ENCODE assay signal across 20 mouse cellular contexts in the genomic region with DNA sequence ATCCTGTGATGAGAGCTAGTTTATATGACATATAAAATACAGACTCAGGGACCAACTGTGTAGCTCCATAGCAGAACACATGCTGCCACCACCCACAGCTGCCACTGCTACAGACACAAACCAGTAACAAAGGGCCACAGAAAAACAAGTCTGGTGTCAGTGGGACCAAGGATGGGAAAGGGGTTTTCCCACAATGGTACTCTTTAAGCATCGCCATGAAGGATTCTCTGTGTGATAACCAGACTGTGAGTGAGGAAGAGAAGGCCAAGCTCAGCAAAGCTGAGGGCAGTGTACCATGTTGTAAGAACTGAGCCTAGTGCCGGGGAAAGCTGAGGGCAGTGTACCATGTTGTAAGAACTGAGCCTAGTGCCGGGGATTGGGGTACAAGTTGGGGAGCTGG. TPM values are rescaled to one million over a fixed set of nuclear protein-coding genes. Genes with fewer than 3 reads are reported as not detected.
A peak's percentile ranks its signal among the peaks of the same experiment; 100 is the strongest.
DNase-seq lines count a peak whose midpoint lies in the region; ATAC-seq and TF ChIP-seq lines count a peak whose summit lies in the region.
"Had no signal": no experiment of that assay in that cellular context is flagged by ENCODE, and none has a peak within 500 bp of the region (broad histone marks: within the 10 kb centered on the region; RNA-seq: fewer than 3 reads in every experiment).

No protein-coding gene starts in this region.

- peaks cover 15% of the 10 kb centered on the region for H3K4me1 ChIP-seq in liver, embryonic 12.5 days
- no peaks in the 10 kb centered on the region; the same call in 1 of the 2 replicates for H3K4me1 ChIP-seq in liver, embryonic 11.5 days (replicated peaks; ENCODE audit: control insufficient read depth, insufficient read depth, low read length)
- H3K4me1 ChIP-seq in forebrain, embryonic 12.5 days = no peaks in the 10 kb centered on the region
- H3K4me1 ChIP-seq: embryonic facial prominence, embryonic 15.5 days; forebrain, embryonic 10.5 days; forebrain, embryonic 15.5 days; hindbrain, embryonic 10.5 days had no signal

- H3K9me3 ChIP-seq in liver, embryonic 12.5 days (replicated peaks) = no peaks in the 10 kb centered on the region
- no peaks in the 10 kb centered on the region for H3K9me3 ChIP-seq in liver, embryonic 11.5 days (ENCODE audit: control insufficient read depth, low read length)
- no peaks in the 10 kb centered on the region for H3K9me3 ChIP-seq in forebrain, embryonic 12.5 days
- H3K9me3 ChIP-seq: embryonic facial prominence, embryonic 15.5 days; forebrain, embryonic 10.5 days; forebrain, embryonic 15.5 days; heart, embryonic 12.5 days; hindbrain, embryonic 10.5 days had no signal

- TF ChIP-seq CTCF in layer of hippocampus, adult 2 months (conservative IDR thresholded peaks at IDR 0.05) = no peak

- 91% methylated on average over 3 of the region's 3 CpGs for WGBS in liver, embryonic 12.5 days (ENCODE audit: insufficient replicate concordance)
- WGBS in liver, embryonic 11.5 days = 97% methylated on average over 3 of the region's 3 CpGs
- 92% methylated on average over 3 of the region's 3 CpGs for WGBS in forebrain, embryonic 12.5 days

- H3K4me3 ChIP-seq in layer of hippocampus, adult 2 months = no peak overlapping the region
- H3K4me3 ChIP-seq in liver, embryonic 12.5 days = no peak overlapping the region
- no peak overlapping the region for H3K4me3 ChIP-seq in liver, embryonic 11.5 days (ENCODE audit: low read depth, low read length)
- no peak overlapping the region for H3K4me3 ChIP-seq in forebrain, embryonic 12.5 days (replicated peaks)
- H3K4me3 ChIP-seq: embryonic facial prominence, embryonic 15.5 days; erythroblast, embryonic 14.5 days; forebrain, embryonic 10.5 days; forebrain, embryonic 15.5 days; heart, embryonic 12.5 days; hindbrain, embryonic 10.5 days had no signal

- no peaks in the 10 kb centered on the region for H3K27me3 ChIP-seq in liver, embryonic 12.5 days (replicated peaks)
- no peaks in the 10 kb centered on the region for H3K27me3 ChIP-seq in liver, embryonic 11.5 days (replicated peaks; ENCODE audit: control insufficient read depth, insufficient read depth, low read length)
- H3K27me3 ChIP-seq in forebrain, embryonic 12.5 days = no peaks in the 10 kb centered on the region
- H3K27me3 ChIP-seq: embryonic facial prominence, embryonic 15.5 days; forebrain, embryonic 15.5 days; heart, embryonic 12.5 days had no signal

- H3K27ac ChIP-seq in layer of hippocampus, adult 2 months = peak overlapping the region; percentile 67
- 0 out of 2 replicates have a peak overlapping the region, but pooled peaks have one; percentile 40 for H3K27ac ChIP-seq in liver, embryonic 12.5 days
- no peak overlapping the region for H3K27ac ChIP-seq in liver, embryonic 11.5 days (ENCODE audit: low read depth, low read length)
- no peak overlapping the region for H3K27ac ChIP-seq in forebrain, embryonic 12.5 days
- H3K27ac ChIP-seq: embryonic facial prominence, embryonic 15.5 days; forebrain, embryonic 10.5 days; forebrain, embryonic 15.5 days; hindbrain, embryonic 10.5 days; hindbrain, embryonic 14.5 days had no signal

- no peak overlapping the region for H3K9ac ChIP-seq in liver, embryonic 12.5 days
- no peak overlapping the region for H3K9ac ChIP-seq in liver, embryonic 11.5 days (ENCODE audit: low read depth, low read length)
- no peak overlapping the region for H3K9ac ChIP-seq in forebrain, embryonic 12.5 days
- H3K9ac ChIP-seq: embryonic facial prominence, embryonic 15.5 days; forebrain, embryonic 15.5 days; heart, embryonic 12.5 days; hindbrain, embryonic 14.5 days had no signal

- H3K4me2 ChIP-seq in liver, embryonic 12.5 days = no peak overlapping the region
- H3K4me2 ChIP-seq in liver, embryonic 11.5 days = no peak overlapping the region
- no peak overlapping the region for H3K4me2 ChIP-seq in forebrain, embryonic 12.5 days
- H3K4me2 ChIP-seq: embryonic facial prominence, embryonic 15.5 days; forebrain, embryonic 15.5 days; heart, embryonic 12.5 days; hindbrain, embryonic 14.5 days had no signal

- peak; percentile 82 for DNase-seq in heart, adult 11 months
- DNase-seq in heart, adult 8-10 months (ENCODE audit: low spot score) = no peak
- DNase-seq in layer of hippocampus, adult 2 months (ENCODE audit: low spot score in 2 of 2) = no peak
- no peak for DNase-seq in layer of hippocampus, adult 9-10 months (ENCODE audit: low spot score)
- no peak for DNase-seq in liver, embryonic 11.5 days (ENCODE audit: low spot score)
- DNase-seq in kidney, adult 9 months = no peak
- DNase-seq: adrenal gland, postnatal 10 days; cerebellum, adult 18-20 months; cerebellum, adult 9-11 months; embryo, embryonic 11 days; gastrocnemius, postnatal 14 days had no signal

- no peak for ATAC-seq in liver, embryonic 12.5 days
- no peak for ATAC-seq in liver, embryonic 11.5 days (replicated peaks; ENCODE audit: low FRiP score)
- no peak for ATAC-seq in forebrain, embryonic 12.5 days (ENCODE audit: low FRiP score)
- ATAC-seq: forebrain, embryonic 15.5 days had no signal

- H3K36me3 ChIP-seq in liver, embryonic 12.5 days = peaks cover 20% of the 10 kb centered on the region
- H3K36me3 ChIP-seq in liver, embryonic 11.5 days (ENCODE audit: control insufficient read depth, insufficient read depth, low read length) = no peaks in the 10 kb centered on the region
- H3K36me3 ChIP-seq in forebrain, embryonic 12.5 days (replicated peaks) = no peaks in the 10 kb centered on the region
- H3K36me3 ChIP-seq: embryonic facial prominence, embryonic 15.5 days; forebrain, embryonic 10.5 days; forebrain, embryonic 15.5 days; hindbrain, embryonic 10.5 days had no signal

RNA-seq across cellular contexts. Expression of a gene that starts 47.0 kb away (rescaled TPM):
- total RNA-seq in heart, adult 8-10 months (2022) = under 1 TPM; 0.11 to 0.50 (median 0.19) TPM
- total RNA-seq in layer of hippocampus, adult 2 months (2021) = 1 to 10 TPM; 2.4 to 4.9 TPM
- polyA plus RNA-seq in liver, embryonic 12.5 days (2016; fragmentation: Nextera tagmentation; extraction: Ambion mirVana) = 0.20 TPM in 1 of 2 replicates, not detected in the other
- polyA plus RNA-seq in liver, embryonic 11.5 days (2014; fragmentation: Nextera tagmentation; extraction: Ambion mirVana) = 0.19 and 0.31 TPM in 2 replicates
- polyA plus RNA-seq in forebrain, embryonic 12.5 days (2016; fragmentation: Nextera tagmentation; extraction: Ambion mirVana) = 0.56 and 0.77 TPM in 2 replicates
- polyA plus RNA-seq: erythroblast, embryonic 14.5 days had no signal

Comparison
In these comparisons a context has a peak if more than half of its experiments do, and no peak if none do; other contexts are left out.
1. H3K27ac ChIP-seq: peak in layer of hippocampus, adult 2 months (single experiment) and liver, embryonic 12.5 days (single experiment); none in liver, embryonic 11.5 days (single experiment) and forebrain, embryonic 12.5 days (single experiment).